Mouse (Mus musculus): ENCODE measurements at regions not wholly inside any gene's neighbourhood (a gene's known extent, or its start where the extent isn't known, plus 50 kb on each side); places are given as distances from the start of the nearest gene placed in this dataset.

DNA sequence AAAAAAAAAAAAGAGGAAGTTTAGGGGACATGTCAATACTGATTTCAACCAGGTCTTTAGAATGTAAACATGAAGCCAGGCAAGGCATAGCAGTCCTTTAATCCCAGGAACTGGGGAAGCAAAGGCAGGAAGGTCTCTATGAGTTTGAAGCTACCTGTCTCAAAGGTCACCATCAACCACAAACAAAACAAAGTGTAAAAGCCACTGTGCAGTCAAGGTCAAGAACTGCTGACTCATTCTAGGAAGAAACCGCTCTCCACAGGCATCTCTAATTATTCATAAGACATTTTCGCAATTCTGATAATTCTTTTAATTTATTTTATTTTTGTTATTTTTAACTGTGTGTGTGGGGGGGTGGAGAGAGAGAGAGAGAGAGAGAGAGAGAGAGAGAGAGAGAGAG, 364.0 kb downstream of the Cntnap4 start:
- in situ Hi-C loops (cut with MboI; ENCODE audit: low pct_unique_long_range_greater_than_20kb in 1 of 2, low sequenced_read_pairs in 2 of 2, unreplicated experiment in 1 of 2), result no loop called here

DNA sequence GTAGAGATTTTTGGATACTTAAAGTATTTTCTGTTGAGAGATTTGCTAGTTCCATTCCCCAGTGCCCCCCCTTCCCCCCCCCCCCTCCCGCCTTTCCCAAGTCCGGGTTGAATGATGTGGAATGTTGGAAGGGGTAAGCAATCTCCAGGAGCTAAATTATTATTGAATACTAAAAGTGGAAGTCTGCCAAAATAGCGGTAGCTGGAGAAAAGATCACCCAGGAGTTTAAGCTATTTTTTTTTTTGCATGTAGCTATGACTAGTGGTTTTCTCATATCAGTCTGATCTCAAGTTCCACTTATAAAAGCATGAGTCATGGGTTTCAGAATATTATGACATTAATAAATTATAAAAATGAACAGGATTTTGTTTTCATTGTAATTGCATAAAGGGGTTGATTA, 365.6 kb downstream of the Cntnap4 start:
- in situ Hi-C loops (cut with MboI; ENCODE audit: low pct_unique_long_range_greater_than_20kb in 1 of 2, low sequenced_read_pairs in 2 of 2, unreplicated experiment in 1 of 2), result no loop called here

GRCm38 (mm10) chr8:112935897-112936719, 366.3 kb downstream of the Cntnap4 start:
- in situ Hi-C loops (cut with MboI; ENCODE audit: low pct_unique_long_range_greater_than_20kb in 1 of 2, low sequenced_read_pairs in 2 of 2, unreplicated experiment in 1 of 2), result no loop called here

GRCm38 (mm10) chr8:112972418-112972817, 402.6 kb downstream of the Cntnap4 start:
- in situ Hi-C loops (cut with MboI; ENCODE audit: low pct_unique_long_range_greater_than_20kb in 1 of 2, low sequenced_read_pairs in 2 of 2, unreplicated experiment in 1 of 2), result no loop called here

GRCm38 (mm10) chr8:112975734-112976133, 405.9 kb downstream of the Cntnap4 start:
- in situ Hi-C loops (cut with MboI; ENCODE audit: low pct_unique_long_range_greater_than_20kb in 1 of 2, low sequenced_read_pairs in 2 of 2, unreplicated experiment in 1 of 2), result no loop called here

DNA sequence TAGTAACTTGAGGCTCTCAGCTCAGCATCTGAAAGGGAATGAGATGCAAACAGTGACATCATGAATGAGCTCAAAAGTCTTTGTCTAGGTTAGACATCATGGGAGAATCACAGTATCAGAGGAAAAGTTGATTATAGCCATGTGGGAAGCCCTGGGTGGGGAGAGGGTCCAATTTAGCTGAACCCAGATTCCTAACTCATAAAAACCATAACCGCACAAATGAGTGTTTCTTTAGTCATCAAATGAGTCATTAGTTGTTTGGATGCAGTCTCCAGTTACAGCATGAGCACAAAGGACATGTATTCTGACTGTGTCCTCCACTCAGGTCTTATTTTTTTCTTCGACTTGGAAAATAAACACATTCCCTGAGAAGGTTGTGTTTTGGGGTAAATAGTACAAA, 406.5 kb downstream of the Cntnap4 start:
- in situ Hi-C loops (cut with MboI; ENCODE audit: low pct_unique_long_range_greater_than_20kb in 1 of 2, low sequenced_read_pairs in 2 of 2, unreplicated experiment in 1 of 2), result no loop called here

DNA sequence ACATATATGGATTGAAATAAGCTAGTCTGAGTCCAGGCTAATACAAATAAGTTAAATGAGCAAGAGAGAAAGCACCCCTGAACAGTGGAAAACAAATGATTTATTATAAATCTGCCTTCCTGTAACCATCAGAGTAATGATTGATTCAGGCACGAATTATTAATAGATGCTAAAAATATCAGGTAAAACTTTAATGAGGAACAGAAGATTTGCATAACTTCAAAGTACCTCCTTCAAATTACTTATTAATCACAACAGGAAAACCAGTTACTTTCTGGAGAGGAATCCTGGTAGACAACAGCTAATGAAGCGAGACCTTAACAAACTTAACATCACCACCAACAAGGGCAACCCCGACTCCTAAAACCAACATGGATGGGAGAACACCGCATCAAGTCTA, 423.9 kb downstream of the Cntnap4 start:
- in situ Hi-C loops (cut with MboI; ENCODE audit: low pct_unique_long_range_greater_than_20kb in 1 of 2, low sequenced_read_pairs in 2 of 2, unreplicated experiment in 1 of 2), result no loop called here

- in situ Hi-C loops (cut with MboI; ENCODE audit: low pct_unique_long_range_greater_than_20kb in 1 of 2, low sequenced_read_pairs in 2 of 2, unreplicated experiment in 1 of 2), result no loop called here
Observed at GRCm38 (mm10) chr8:113007356-113007755, 437.5 kb downstream of the Cntnap4 start.

DNA sequence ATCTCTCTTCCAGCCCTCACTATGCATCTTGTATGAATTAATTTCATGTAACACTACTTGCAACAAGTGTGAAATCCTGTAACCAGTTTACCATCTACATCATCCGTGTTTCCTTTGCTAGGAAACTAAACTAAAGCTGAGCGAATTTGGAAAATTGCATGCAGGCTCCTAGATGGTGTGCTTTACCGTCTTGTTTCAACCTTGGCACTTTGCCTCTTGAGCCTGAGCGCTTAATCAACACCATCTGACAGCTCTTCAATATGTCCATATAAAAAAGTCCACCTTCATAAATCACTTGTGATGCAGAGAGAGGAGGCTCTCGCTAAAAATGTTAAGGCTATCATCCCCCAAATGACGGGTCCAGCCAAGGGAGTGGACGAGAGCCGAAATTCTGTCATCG, 459.0 kb downstream of the Cntnap4 start:
- in situ Hi-C loops (cut with MboI; ENCODE audit: low pct_unique_long_range_greater_than_20kb in 1 of 2, low sequenced_read_pairs in 2 of 2, unreplicated experiment in 1 of 2), result no loop called here

DNA sequence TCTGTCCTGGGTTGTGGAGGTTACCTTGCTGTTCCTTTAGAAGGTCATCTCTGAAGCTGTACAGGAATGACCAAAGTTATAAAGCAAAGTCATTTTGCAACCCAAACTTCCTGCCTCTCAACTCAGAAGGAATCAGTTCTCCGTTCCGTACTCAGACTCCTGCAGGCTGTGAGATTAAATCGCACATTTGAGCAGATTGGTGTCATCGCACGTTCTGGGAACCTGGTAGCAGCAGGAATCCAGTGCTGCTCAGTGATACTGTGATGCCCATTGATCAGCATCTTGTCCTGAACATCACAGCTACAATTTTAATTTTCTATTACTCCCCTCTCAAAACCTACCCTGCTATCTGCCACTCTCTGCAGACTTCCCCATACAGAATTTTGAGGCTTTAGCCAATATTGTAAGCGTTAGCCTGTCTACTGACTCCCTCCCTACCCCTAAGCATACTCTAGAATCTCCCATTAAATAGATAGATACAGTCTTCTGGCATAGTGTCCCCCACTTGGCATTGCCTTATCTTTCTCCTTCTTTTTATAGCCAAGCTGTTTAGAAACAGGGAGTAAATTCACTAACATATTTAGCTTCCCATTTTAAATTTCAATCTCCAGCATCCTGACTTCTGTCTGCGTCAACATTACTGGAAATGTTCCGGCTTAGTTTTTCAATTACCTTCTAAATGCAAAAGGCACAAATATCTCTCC, 482.1 kb downstream of the Cntnap4 start:
- in situ Hi-C loops (cut with MboI; ENCODE audit: low pct_unique_long_range_greater_than_20kb in 1 of 2, low sequenced_read_pairs in 2 of 2, unreplicated experiment in 1 of 2), result no loop called here

DNA sequence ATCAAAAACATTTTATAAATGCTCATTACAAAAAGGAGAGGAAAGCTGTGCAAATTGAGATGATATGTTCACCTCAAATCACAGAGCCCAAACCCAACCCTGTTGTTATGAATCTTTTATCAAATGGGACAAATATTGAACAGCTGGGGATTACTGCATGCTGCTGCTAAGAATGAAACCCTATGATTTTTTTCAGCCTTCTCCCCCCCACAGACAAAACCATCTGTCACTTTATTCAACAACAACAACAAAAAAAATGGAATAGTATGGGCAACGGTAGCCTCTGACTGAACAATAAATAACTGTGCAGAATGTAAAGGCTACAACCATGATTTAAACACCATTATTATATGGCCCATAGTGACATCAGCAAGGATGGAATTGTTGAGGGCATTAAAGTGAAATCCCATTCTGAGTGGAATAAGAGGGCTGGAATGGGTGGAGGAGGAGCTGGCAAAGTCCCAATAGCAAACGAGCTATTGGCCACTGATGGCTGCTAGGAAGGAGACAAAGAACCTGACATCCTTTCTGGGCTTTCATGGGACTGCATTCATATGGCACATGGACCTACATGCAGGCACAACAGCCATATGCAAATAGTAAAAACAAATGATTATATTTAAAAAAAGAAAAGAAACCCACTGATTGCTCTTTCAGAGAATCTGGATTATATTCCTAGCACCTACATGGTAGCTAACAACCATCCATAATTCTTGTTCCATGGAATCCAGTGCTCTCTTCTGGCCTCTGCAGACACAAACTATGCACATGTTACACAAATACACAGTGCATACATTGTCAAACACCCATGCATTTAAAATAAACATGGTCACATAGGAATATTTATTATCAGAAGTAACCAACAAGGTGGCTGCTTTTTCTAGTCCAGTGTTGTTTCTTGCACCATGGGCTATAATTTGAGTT, 495.7 kb downstream of the Cntnap4 start:
- in situ Hi-C loops (cut with MboI; ENCODE audit: low pct_unique_long_range_greater_than_20kb in 1 of 2, low sequenced_read_pairs in 2 of 2, unreplicated experiment in 1 of 2), result no loop called here

DNA sequence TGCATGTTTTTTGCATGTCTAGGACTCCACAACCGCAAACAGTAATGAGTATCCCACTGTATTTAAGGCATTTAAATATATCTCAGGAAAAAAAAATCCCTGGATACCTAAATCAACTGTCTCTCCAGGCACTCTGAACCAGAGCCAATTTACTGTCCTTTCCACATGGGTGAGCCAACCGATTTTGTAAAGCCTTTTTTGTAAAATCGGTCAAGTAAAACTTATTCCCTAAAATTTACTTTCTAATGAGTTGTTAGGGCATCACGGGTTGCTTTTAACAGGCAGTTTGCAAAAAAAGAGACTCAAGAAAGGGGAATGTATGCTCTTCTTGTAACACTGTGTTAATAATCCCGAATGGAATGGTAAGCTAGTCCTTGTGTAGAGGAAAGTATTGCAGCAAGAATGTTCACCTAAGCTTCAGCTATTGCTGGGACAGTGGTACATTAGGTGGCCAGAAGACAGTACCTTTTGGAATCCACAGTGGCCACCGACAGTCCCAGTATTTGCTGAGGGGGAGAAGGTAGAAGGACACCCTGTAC, 496.4 kb downstream of the Cntnap4 start:
- in situ Hi-C loops (cut with MboI; ENCODE audit: low pct_unique_long_range_greater_than_20kb in 1 of 2, low sequenced_read_pairs in 2 of 2, unreplicated experiment in 1 of 2), result no loop called here

DNA sequence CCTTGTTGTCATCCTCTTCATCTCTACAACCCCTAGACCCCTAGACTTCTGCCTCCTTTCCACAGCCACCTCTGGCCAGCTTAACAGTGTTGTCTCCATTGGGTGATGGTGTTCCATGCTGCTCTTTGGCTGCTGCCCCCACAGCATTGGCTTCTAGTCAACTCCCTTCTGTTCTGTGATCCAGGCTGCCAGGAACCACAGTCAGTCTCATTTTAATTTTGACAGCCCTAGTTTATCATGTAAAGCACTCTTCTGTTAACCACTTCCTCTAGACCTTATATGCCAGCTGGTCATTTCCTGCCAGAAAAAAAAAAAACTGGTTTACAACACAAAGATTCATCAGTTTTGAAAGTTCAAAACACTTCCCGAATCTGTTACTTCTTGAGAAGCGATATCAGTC, 514.1 kb downstream of the Cntnap4 start:
- in situ Hi-C loops (cut with MboI; ENCODE audit: low pct_unique_long_range_greater_than_20kb in 1 of 2, low sequenced_read_pairs in 2 of 2, unreplicated experiment in 1 of 2), result no loop called here

GRCm38 (mm10) chr8:113087586-113087985, 517.7 kb downstream of the Cntnap4 start:
- in situ Hi-C loops (cut with MboI; ENCODE audit: low pct_unique_long_range_greater_than_20kb in 1 of 2, low sequenced_read_pairs in 2 of 2, unreplicated experiment in 1 of 2), result no loop called here

DNA sequence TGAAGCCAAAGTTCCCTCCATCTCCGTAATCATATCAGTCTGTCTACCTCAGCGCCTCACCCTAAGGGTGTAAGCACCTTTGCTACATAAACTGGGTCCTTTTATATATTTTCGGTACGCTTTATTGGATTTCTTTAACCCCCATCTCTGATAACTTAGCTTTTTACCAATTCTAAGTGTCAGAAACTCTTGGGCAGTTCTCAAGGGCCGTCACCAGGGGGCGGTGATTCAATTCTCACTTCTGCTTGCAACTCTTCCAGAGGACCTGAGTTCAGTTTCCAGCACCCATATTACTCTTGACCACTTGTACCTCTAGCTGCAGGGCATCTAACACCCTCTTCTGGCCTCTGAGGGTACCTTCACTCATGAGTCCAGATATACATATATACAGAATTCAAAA, 523.7 kb upstream of the Mon1b start:
- in situ Hi-C loops (cut with MboI; ENCODE audit: low pct_unique_long_range_greater_than_20kb in 1 of 2, low sequenced_read_pairs in 2 of 2, unreplicated experiment in 1 of 2), result loop anchor here in 1 of 2 experiments (25.0 kb wide), 1 partner anchor 476 kb away; no protein-coding TSS in a partner anchor

- in situ Hi-C loops (cut with MboI; ENCODE audit: low pct_unique_long_range_greater_than_20kb in 1 of 2, low sequenced_read_pairs in 2 of 2, unreplicated experiment in 1 of 2), result loop anchor here in 1 of 2 experiments (25.0 kb wide), 1 partner anchor 473 kb away; no protein-coding TSS in a partner anchor
Observed at GRCm38 (mm10) chr8:113114165-113114700, 521.2 kb upstream of the Mon1b start.

DNA sequence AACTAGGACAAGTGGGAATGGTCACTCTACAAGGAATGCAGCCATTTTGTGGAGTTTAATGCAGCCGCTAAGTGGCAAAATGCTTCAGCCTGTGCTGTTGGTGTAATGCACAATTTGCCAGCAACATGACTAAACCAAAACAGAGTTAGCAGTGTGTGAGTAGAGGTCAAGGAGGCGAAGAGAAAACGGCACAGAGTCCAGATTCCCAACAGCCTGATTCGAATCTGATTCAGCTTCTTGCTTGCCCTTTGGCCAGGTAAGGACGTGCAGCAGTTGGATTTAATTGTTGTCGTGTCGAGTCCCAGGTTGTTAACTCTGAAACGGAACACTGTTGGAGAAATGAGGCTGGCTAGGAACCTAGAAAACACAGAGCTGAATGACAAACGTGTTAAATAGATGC, 518.1 kb upstream of the Mon1b start:
- in situ Hi-C loops (cut with MboI; ENCODE audit: low pct_unique_long_range_greater_than_20kb in 1 of 2, low sequenced_read_pairs in 2 of 2, unreplicated experiment in 1 of 2), result loop anchor here in 1 of 2 experiments (25.0 kb wide), 1 partner anchor 470 kb away; no protein-coding TSS in a partner anchor

GRCm38 (mm10) chr8:113125586-113125985, 509.8 kb upstream of the Mon1b start:
- in situ Hi-C loops (cut with MboI; ENCODE audit: low pct_unique_long_range_greater_than_20kb in 1 of 2, low sequenced_read_pairs in 2 of 2, unreplicated experiment in 1 of 2), result no loop called here
